Mouse (Mus musculus) kidney, embryonic 14.5 days (tissue): Measurements from ENCODE around the gene Ap1s3. TPM values are rescaled to one million over a fixed set of nuclear protein-coding genes. Genes with fewer than 3 reads are reported as not detected.
"Not testable (repeated sequence)": the region's sequence is repeated elsewhere in the genome, so short reads cannot be mapped to it uniquely, and the experiment has no call there.

Experiments used
- ATAC-seq: fragments of 200-750 bp; cut with Nextera tagmentation; 2 replicates; pipeline ENCODE4 v1.8.0; 2017; ENCODE audit warnings: moderate number of reproducible peaks, mild to moderate bottlenecking, moderate TSS enrichment, moderate library complexity; ENCODE audit not compliant: low FRiP score, low TSS enrichment
- H3K27ac ChIP-seq: fragments of 300-500 bp; sonication (generic); 2 replicates; pipeline ENCODE4 v1.5.1; 2014; ENCODE audit warnings: low read depth, mild to moderate bottlenecking, low read length, moderate library complexity, mixed read lengths
- H3K27me3 ChIP-seq: fragments of 300-500 bp; sonication (generic); 2 replicates; pipeline ENCODE4 v1.6.1; 2014; ENCODE audit warnings: mild to moderate bottlenecking, low read length; ENCODE audit not compliant: control insufficient read depth, insufficient read depth
- H3K36me3 ChIP-seq: fragments of 300-500 bp; sonication (generic); 2 replicates; pipeline ENCODE4 v1.6.1; 2014; ENCODE audit warnings: low read length, mixed read lengths; ENCODE audit not compliant: control insufficient read depth, insufficient read depth
- H3K4me1 ChIP-seq: fragments of 300-500 bp; sonication (generic); 2 replicates; pipeline ENCODE4 v1.6.1; 2014; ENCODE audit warnings: low read length, mixed read lengths; ENCODE audit not compliant: control insufficient read depth, insufficient read depth
- H3K4me2 ChIP-seq: fragments of 300-500 bp; sonication (generic); replicated peaks from 2 replicates; pipeline ENCODE4 v1.6.1; 2014; ENCODE audit warnings: low read depth, mild to moderate bottlenecking, low read length
- H3K4me3 ChIP-seq: fragments of 300-500 bp; sonication (generic); 2 replicates; pipeline ENCODE4 v1.5.1; 2014; ENCODE audit warnings: mild to moderate bottlenecking, low read length
- H3K9ac ChIP-seq: fragments of 300-500 bp; sonication (generic); 2 replicates; pipeline ENCODE4 v1.6.1; 2014; ENCODE audit warnings: low read depth, mild to moderate bottlenecking, low read length, moderate library complexity
- H3K9me3 ChIP-seq: fragments of 300-500 bp; sonication (generic); 2 replicates; pipeline ENCODE4 v1.6.1; 2016; ENCODE audit warnings: low read length; ENCODE audit not compliant: control insufficient read depth
- WGBS: fragments of 180-500 bp; shearing (Covaris S2); extraction: QIAGEN DNeasy Blood & Tissue Kit; methylation state at CpG from one replicate; pipeline ENCODE4 v1.1.7; 2014; 5-methylcytosine and 5-hydroxymethylcytosine counted together
- polyA plus RNA-seq: library from polyadenylated mRNA; unstranded; fragments of >200 nt; fragmentation: Nextera tagmentation; extraction: Ambion mirVana; gene quantifications from 2 replicates; pipeline ENCODE4 v1.2.1, GENCODE M21; 2014

Ap1s3 gene
- polyA plus RNA-seq, 1 experiment from 2014 or later = 0.92 TPM

- H3K27ac ChIP-seq = no peak overlapping the region
- no peaks in the 10 kb centered on the region for H3K27me3 ChIP-seq
- H3K9ac ChIP-seq = no peak overlapping the region
- no peak overlapping the region for H3K4me3 ChIP-seq
- 58% methylated on average over 5 of the region's 5 CpGs for WGBS
- no peaks in the 10 kb centered on the region for H3K36me3 ChIP-seq
- H3K9me3 ChIP-seq = no peaks in the 10 kb centered on the region
- no peaks in the 10 kb centered on the region for H3K4me1 ChIP-seq
- no peak for ATAC-seq
- no peak overlapping the region for H3K4me2 ChIP-seq
Observed at GRCm38 (mm10) chr1:79629726-79630125, 42.0 kb downstream of the Ap1s3 start.

- no peak overlapping the region for H3K9ac ChIP-seq
- WGBS = 61% methylated on average over 4 of the region's 4 CpGs
- H3K4me1 ChIP-seq = no peaks in the 10 kb centered on the region
- no peaks in the 10 kb centered on the region for H3K27me3 ChIP-seq
- H3K27ac ChIP-seq = no peak overlapping the region
- H3K36me3 ChIP-seq = 0 out of 2 replicates have a peak, but pooled peaks cover 2% of the 10 kb centered on the region
- no peak overlapping the region for H3K4me2 ChIP-seq
- no peaks in the 10 kb centered on the region for H3K9me3 ChIP-seq
- no peak for ATAC-seq
- H3K4me3 ChIP-seq = no peak overlapping the region
Observed at GRCm38 (mm10) chr1:79626140-79626539, 45.6 kb downstream of the Ap1s3 start.

- no peak for ATAC-seq
- 92% methylated on average over 2 of the region's 2 CpGs for WGBS
- Histone ChIP-seq H3K4me2 (no peak overlapping the region), H3K36me3 (0 out of 2 replicates have a peak, but pooled peaks cover 2% of the 10 kb centered on the region), H3K9me3 (peaks cover 8% of the 10 kb centered on the region; the same call in 1 of the 2 replicates), H3K27me3 (no peaks in the 10 kb centered on the region), H3K27ac (no peak overlapping the region), H3K4me1 (no peaks in the 10 kb centered on the region), H3K9ac (no peak overlapping the region), H3K4me3 (no peak overlapping the region)
Observed at GRCm38 (mm10) chr1:79619434-79619833, 52.3 kb downstream of the Ap1s3 start.

GRCm38 (mm10) chr1:79616492-79616891, 55.3 kb downstream of the Ap1s3 start:
- Histone ChIP-seq H3K4me3 (no peak overlapping the region), H3K4me2 (no peak overlapping the region), H3K9me3 (peaks cover 10% of the 10 kb centered on the region; the same call in 1 of the 2 replicates), H3K9ac (no peak overlapping the region), H3K27ac (no peak overlapping the region), H3K36me3 (no peaks in the 10 kb centered on the region), H3K4me1 (no peaks in the 10 kb centered on the region), H3K27me3 (no peaks in the 10 kb centered on the region)
- 77% methylated on average over 2 of the region's 2 CpGs for WGBS
- ATAC-seq = no peak

GRCm38 (mm10) chr1:79614456-79614855, 57.3 kb downstream of the Ap1s3 start:
- Histone ChIP-seq H3K27me3 (no peaks in the 10 kb centered on the region), H3K4me1 (no peaks in the 10 kb centered on the region), H3K4me3 (no peak overlapping the region), H3K9me3 (peaks cover 10% of the 10 kb centered on the region; the same call in 1 of the 2 replicates), H3K36me3 (no peaks in the 10 kb centered on the region), H3K27ac (no peak overlapping the region), H3K4me2 (no peak overlapping the region), H3K9ac (no peak overlapping the region)
- ATAC-seq = no peak
- 97% methylated on average over 6 of the region's 6 CpGs for WGBS

- H3K4me2 ChIP-seq, H3K27me3 ChIP-seq, H3K27ac ChIP-seq, H3K4me3 ChIP-seq, ATAC-seq, H3K9me3 ChIP-seq, H3K36me3 ChIP-seq, H3K4me1 ChIP-seq, H3K9ac ChIP-seq: not testable (repeated sequence)
- 95% methylated on average over 5 of the region's 5 CpGs for WGBS
Observed at GRCm38 (mm10) chr1:79611271-79611670, 60.5 kb downstream of the Ap1s3 start.

DNA sequence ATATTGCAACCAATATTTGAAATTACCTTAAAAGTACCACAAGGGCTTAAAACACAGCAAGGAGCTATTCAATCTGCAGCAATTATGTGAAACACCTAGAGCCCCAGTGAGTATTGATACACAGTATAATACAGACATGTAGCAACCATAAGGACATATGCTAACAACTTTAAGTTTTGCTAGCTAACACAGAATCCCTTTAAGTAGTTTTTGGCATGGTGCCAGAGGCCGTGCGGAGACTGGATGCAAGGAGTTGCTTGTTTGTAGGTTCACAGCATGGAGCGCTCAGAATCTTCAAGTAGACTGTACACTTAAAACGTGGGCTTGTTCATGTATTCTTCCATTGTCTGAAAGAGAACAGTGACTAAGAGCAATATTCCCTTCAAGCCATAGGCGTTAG, 62.9 kb downstream of the Ap1s3 start:
- H3K27me3 ChIP-seq = not testable (repeated sequence)
- 64% methylated on average over 5 of the region's 5 CpGs for WGBS

GRCm38 (mm10) chr1:79602500-79602899, 69.3 kb downstream of the Ap1s3 start:
- H3K4me1 ChIP-seq = no peaks in the 10 kb centered on the region
- no peaks in the 10 kb centered on the region for H3K27me3 ChIP-seq
- H3K9ac ChIP-seq = no peak overlapping the region
- no peaks in the 10 kb centered on the region for H3K36me3 ChIP-seq
- 0 out of 2 replicates have a peak, but pooled peaks cover 2% of the 10 kb centered on the region for H3K9me3 ChIP-seq
- no peak overlapping the region for H3K27ac ChIP-seq
- WGBS = 34% methylated on average over 2 of the region's 2 CpGs
- no peak overlapping the region for H3K4me2 ChIP-seq
- H3K4me3 ChIP-seq = no peak overlapping the region
- no peak for ATAC-seq

More for the DNA sequence above, 62.9 kb downstream of the Ap1s3 start:
- H3K36me3 ChIP-seq, H3K4me3 ChIP-seq, H3K4me2 ChIP-seq, H3K9me3 ChIP-seq, H3K4me1 ChIP-seq, H3K9ac ChIP-seq, ATAC-seq, H3K27ac ChIP-seq: not testable (repeated sequence)

- Histone ChIP-seq H3K9ac (no peak overlapping the region), H3K36me3 (no peaks in the 10 kb centered on the region), H3K9me3 (0 out of 2 replicates have a peak, but pooled peaks cover 2% of the 10 kb centered on the region), H3K4me3 (no peak overlapping the region), H3K4me1 (no peaks in the 10 kb centered on the region), H3K4me2 (no peak overlapping the region), H3K27ac (no peak overlapping the region), H3K27me3 (no peaks in the 10 kb centered on the region)
- 59% methylated on average over 5 of the region's 5 CpGs for WGBS
- no peak for ATAC-seq
Observed at GRCm38 (mm10) chr1:79598385-79599178, 73.2 kb downstream of the Ap1s3 start.
